Mouse (Mus musculus): ENCODE measurements around the gene Urod. TPM values are rescaled to one million over a fixed set of nuclear protein-coding genes. Genes with fewer than 3 reads are reported as not detected.

Urod gene
- total RNA-seq, 1 experiment = 65.8 TPM

GRCm38 (mm10) chr4:117007058-117007457 lies 12.8 kb upstream of the Urod start:
- TF ChIP-seq ZC3H11A (IDR thresholded peaks at IDR 0.05; ENCODE audit: borderline replicate concordance, low read depth, low read length) = no peak
- TF ChIP-seq MAFK (IDR thresholded peaks at IDR 0.05; ENCODE audit: insufficient read depth, low read depth, low read length) = no peak
- TF ChIP-seq HCFC1 (IDR thresholded peaks at IDR 0.05; ENCODE audit: borderline replicate concordance, insufficient read depth, low read length) = no peak
- no peak for TF ChIP-seq ZNF384 (IDR thresholded peaks at IDR 0.05; ENCODE audit: low read depth, low read length)
- TF ChIP-seq CHD2 (IDR thresholded peaks at IDR 0.05; ENCODE audit: low read depth, low read length) = no peak
- no peak overlapping the region for H3K4me3 ChIP-seq (ENCODE audit: insufficient read depth in 1 of 2, low read depth in 1 of 2, low read length in 2 of 2, poor library complexity in 1 of 2, severe bottlenecking in 1 of 2)
- DNase-seq (ENCODE audit: low read depth, low spot score) = no peak
- no peak overlapping the region for H3K9ac ChIP-seq (ENCODE audit: insufficient read depth, low read depth, low read length, poor library complexity, severe bottlenecking)
- H3K27ac ChIP-seq (ENCODE audit: insufficient read depth, low read depth, low read length, poor library complexity, severe bottlenecking) = no peak overlapping the region
- peaks cover 3 to 13% of the 10 kb centered on the region in 2 experiments; a peak in 2 of 4 replicates for H3K4me1 ChIP-seq (ENCODE audit: control insufficient read depth in 2 of 2, insufficient read depth in 2 of 2, low read length in 2 of 2, poor library complexity in 1 of 2)
- no peaks in the 10 kb centered on the region for H3K36me3 ChIP-seq (ENCODE audit: control insufficient read depth, insufficient read depth, low read length, poor library complexity, severe bottlenecking)
- H3K9me3 ChIP-seq (ENCODE audit: control insufficient read depth, insufficient read depth, low read depth, low read length) = no peaks in the 10 kb centered on the region
- in situ Hi-C loops (cut with MboI; ENCODE audit: low sequenced_read_pairs in 2 of 2, unreplicated experiment in 2 of 2) = no loop called here

- no peaks in the 10 kb centered on the region for H3K36me3 ChIP-seq (ENCODE audit: control insufficient read depth, insufficient read depth, low read length, poor library complexity, severe bottlenecking)
- TF ChIP-seq ZNF384 (IDR thresholded peaks at IDR 0.05; ENCODE audit: low read depth, low read length) = no peak
- no peak for TF ChIP-seq MAFK (IDR thresholded peaks at IDR 0.05; ENCODE audit: insufficient read depth, low read depth, low read length)
- TF ChIP-seq ZC3H11A (IDR thresholded peaks at IDR 0.05; ENCODE audit: borderline replicate concordance, low read depth, low read length) = no peak
- no peak for TF ChIP-seq CHD2 (IDR thresholded peaks at IDR 0.05; ENCODE audit: low read depth, low read length)
- no peak for TF ChIP-seq HCFC1 (IDR thresholded peaks at IDR 0.05; ENCODE audit: borderline replicate concordance, insufficient read depth, low read length)
- no peak overlapping the region for H3K4me3 ChIP-seq (ENCODE audit: insufficient read depth in 1 of 2, low read depth in 1 of 2, low read length in 2 of 2, poor library complexity in 1 of 2, severe bottlenecking in 1 of 2)
- H3K4me1 ChIP-seq (ENCODE audit: control insufficient read depth in 2 of 2, insufficient read depth in 2 of 2, low read length in 2 of 2, poor library complexity in 1 of 2) = peaks cover 3 to 15% of the 10 kb centered on the region in 2 experiments; a peak in 2 of 4 replicates
- in situ Hi-C loops (cut with MboI; ENCODE audit: low sequenced_read_pairs in 2 of 2, unreplicated experiment in 2 of 2) = no loop called here
- H3K27ac ChIP-seq (ENCODE audit: insufficient read depth, low read depth, low read length, poor library complexity, severe bottlenecking) = no peak overlapping the region
- no peak for DNase-seq (ENCODE audit: low read depth, low spot score)
- H3K9me3 ChIP-seq (ENCODE audit: control insufficient read depth, insufficient read depth, low read depth, low read length) = no peaks in the 10 kb centered on the region
- H3K9ac ChIP-seq (ENCODE audit: insufficient read depth, low read depth, low read length, poor library complexity, severe bottlenecking) = no peak overlapping the region
These were observed 11.6 kb upstream of the Urod start for GRCm38 (mm10) chr4:117005611-117006400.

- in situ Hi-C loops (cut with MboI; ENCODE audit: low sequenced_read_pairs in 2 of 2, unreplicated experiment in 2 of 2) = no loop called here
These were observed 10.4 kb upstream of the Urod start for GRCm38 (mm10) chr4:117004649-117005048.

GRCm38 (mm10) chr4:117002543-117003521 lies 8.6 kb upstream of the Urod start:
- H3K27ac ChIP-seq (ENCODE audit: insufficient read depth, low read depth, low read length, poor library complexity, severe bottlenecking) = no peak overlapping the region
- TF ChIP-seq MAFK (IDR thresholded peaks at IDR 0.05; ENCODE audit: insufficient read depth, low read depth, low read length) (peak; percentile 18; the same call in 1 of the 2 replicates), ZC3H11A (IDR thresholded peaks at IDR 0.05; ENCODE audit: borderline replicate concordance, low read depth, low read length) (no peak)
- H3K4me3 ChIP-seq (ENCODE audit: insufficient read depth in 1 of 2, low read depth in 1 of 2, low read length in 2 of 2, poor library complexity in 1 of 2, severe bottlenecking in 1 of 2) = peak overlapping the region; percentile 36 to 38

More at GRCm38 (mm10) chr4:117004649-117005048, 10.4 kb upstream of the Urod start:
- no peak overlapping the region for H3K9ac ChIP-seq (ENCODE audit: insufficient read depth, low read depth, low read length, poor library complexity, severe bottlenecking)
- TF ChIP-seq CHD2 (IDR thresholded peaks at IDR 0.05; ENCODE audit: low read depth, low read length) (no peak), MAFK (IDR thresholded peaks at IDR 0.05; ENCODE audit: insufficient read depth, low read depth, low read length) (no peak), HCFC1 (IDR thresholded peaks at IDR 0.05; ENCODE audit: borderline replicate concordance, insufficient read depth, low read length) (no peak), ZNF384 (IDR thresholded peaks at IDR 0.05; ENCODE audit: low read depth, low read length) (no peak), ZC3H11A (IDR thresholded peaks at IDR 0.05; ENCODE audit: borderline replicate concordance, low read depth, low read length) (no peak)
- DNase-seq (ENCODE audit: low read depth, low spot score) = no peak
- no peak overlapping the region for H3K27ac ChIP-seq (ENCODE audit: insufficient read depth, low read depth, low read length, poor library complexity, severe bottlenecking)
- H3K4me3 ChIP-seq (ENCODE audit: insufficient read depth in 1 of 2, low read depth in 1 of 2, low read length in 2 of 2, poor library complexity in 1 of 2, severe bottlenecking in 1 of 2) = no peak overlapping the region
- peaks cover 3 to 15% of the 10 kb centered on the region in 2 experiments; a peak in 2 of 4 replicates for H3K4me1 ChIP-seq (ENCODE audit: control insufficient read depth in 2 of 2, insufficient read depth in 2 of 2, low read length in 2 of 2, poor library complexity in 1 of 2)
- no peaks in the 10 kb centered on the region for H3K9me3 ChIP-seq (ENCODE audit: control insufficient read depth, insufficient read depth, low read depth, low read length)
- H3K36me3 ChIP-seq (ENCODE audit: control insufficient read depth, insufficient read depth, low read length, poor library complexity, severe bottlenecking) = no peaks in the 10 kb centered on the region

More at GRCm38 (mm10) chr4:117002543-117003521, 8.6 kb upstream of the Urod start:
- no peaks in the 10 kb centered on the region for H3K9me3 ChIP-seq (ENCODE audit: control insufficient read depth, insufficient read depth, low read depth, low read length)
- H3K36me3 ChIP-seq (ENCODE audit: control insufficient read depth, insufficient read depth, low read length, poor library complexity, severe bottlenecking) = no peaks in the 10 kb centered on the region
- H3K4me1 ChIP-seq (ENCODE audit: control insufficient read depth in 2 of 2, insufficient read depth in 2 of 2, low read length in 2 of 2, poor library complexity in 1 of 2) = peaks cover 3 to 15% of the 10 kb centered on the region in 2 experiments; a peak in 2 of 4 replicates
- in situ Hi-C loops (cut with MboI; ENCODE audit: low sequenced_read_pairs in 2 of 2, unreplicated experiment in 2 of 2) = no loop called here
- peak; percentile 89 for DNase-seq (ENCODE audit: low read depth, low spot score)
- H3K9ac ChIP-seq (ENCODE audit: insufficient read depth, low read depth, low read length, poor library complexity, severe bottlenecking) = peak overlapping the region; percentile 58
